Mouse (Mus musculus) kidney, adult 2 months (tissue): Measurements from ENCODE around the gene Dctn1. TPM values are rescaled to one million over a fixed set of nuclear protein-coding genes. Genes with fewer than 3 reads are reported as not detected.

ENCODE experiments used
- DNase-seq: peaks from one replicate; pipeline ENCODE4 v3.0.0; 2021
- H3K27ac ChIP-seq: fragments of 200-500 bp; 2 replicates; pipeline ENCODE4 v1.5.1; 2012; ENCODE audit warnings: low read depth, low read length, control low read depth, inconsistent platforms; ENCODE audit not compliant: insufficient read depth
- H3K27me3 ChIP-seq: fragments of 200-500 bp; replicated peaks from 2 replicates; pipeline ENCODE4 v1.6.1; 2012; ENCODE audit warnings: mild to moderate bottlenecking, moderate library complexity, low read length, inconsistent platforms; ENCODE audit not compliant: control insufficient read depth, insufficient read depth
- H3K36me3 ChIP-seq: fragments of 200-500 bp; 2 replicates; pipeline ENCODE4 v1.6.1; 2012; ENCODE audit warnings: mild to moderate bottlenecking, moderate library complexity, low read length, inconsistent platforms; ENCODE audit not compliant: control insufficient read depth, insufficient read depth
- H3K4me1 ChIP-seq: fragments of 200-500 bp; 2 replicates; pipeline ENCODE4 v1.6.1; 2011; ENCODE audit warnings: low read length; ENCODE audit not compliant: control insufficient read depth, insufficient read depth
- H3K4me3 ChIP-seq: fragments of 200-500 bp; 2 replicates; pipeline ENCODE4 v1.5.1; 2011; ENCODE audit warnings: mild to moderate bottlenecking, low read depth, low read length, control low read depth; ENCODE audit not compliant: insufficient read depth
- CTCF ChIP-seq: fragments of 200-500 bp; conservative IDR thresholded peaks from 2 replicates; pipeline ENCODE4 v1.5.1; 2011; ENCODE audit warnings: low read depth, mild to moderate bottlenecking, control low read depth, low read length, moderate library complexity, mixed read lengths; ENCODE audit not compliant: insufficient read depth, insufficient read length
- POLR2A ChIP-seq: fragments of 200-500 bp; IDR thresholded peaks from one replicate; pipeline ENCODE4 v1.6.1; 2011; ENCODE audit warnings: low read depth, low read length, control low read depth
- WGBS: fragments of 180-500 bp; shearing (Covaris S2); methylation state at CpG from one replicate; pipeline ENCODE4 v1.1.7; 2018; 5-methylcytosine and 5-hydroxymethylcytosine counted together
- polyA plus RNA-seq: library from polyadenylated mRNA; depleted of rRNA; stranded (reverse); fragments of >200 nt; gene quantifications from 2 replicates; pipeline ENCODE4 v1.2.3, GENCODE M21; 2012

Dctn1 gene
- polyA plus RNA-seq, 1 experiment = 93.1 TPM

GRCm38 (mm10) chr6:83119734-83120051 is 46.0 kb upstream of the Dctn1 start:
- 51% methylated on average over 7 of the region's 7 CpGs for WGBS
- no peak for TF ChIP-seq POLR2A
- TF ChIP-seq CTCF = no peak
- no peaks in the 10 kb centered on the region for H3K27me3 ChIP-seq
- no peak overlapping the region for H3K27ac ChIP-seq
- no peak for DNase-seq
- H3K36me3 ChIP-seq = no peaks in the 10 kb centered on the region
- H3K4me3 ChIP-seq = no peak overlapping the region
- peaks cover 13% of the 10 kb centered on the region; the same call in 1 of the 2 replicates for H3K4me1 ChIP-seq

GRCm38 (mm10) chr6:83120930-83121862 is 44.5 kb upstream of the Dctn1 start, which contains the start of gene Wbp1:
Gene Wbp1, minus strand, starts transcription at chr6:83121559.
- Histone ChIP-seq H3K36me3 (no peaks in the 10 kb centered on the region), H3K4me1 (peaks cover 10% of the 10 kb centered on the region; the same call in 1 of the 2 replicates), H3K4me3 (peak within 1 kb of the TSS; percentile 63), H3K27me3 (no peaks in the 10 kb centered on the region), H3K27ac (peak within 1 kb of the TSS; percentile 49)
- peak; percentile 100 for DNase-seq
- no peak for TF ChIP-seq CTCF
- TF ChIP-seq POLR2A = peak; percentile 54
- under 1% methylated on average over 38 of the region's 38 CpGs for WGBS

- peak overlapping the region; percentile 56 for H3K4me3 ChIP-seq
- 4% methylated on average over 52 of the region's 52 CpGs for WGBS
- H3K27me3 ChIP-seq = no peaks in the 10 kb centered on the region
- TF ChIP-seq CTCF (no peak), POLR2A (no peak)
- no peak overlapping the region for H3K27ac ChIP-seq
- H3K4me1 ChIP-seq = peaks cover 5% of the 10 kb centered on the region; the same call in 1 of the 2 replicates
- no peaks in the 10 kb centered on the region for H3K36me3 ChIP-seq
- DNase-seq = no peak
These were observed 43.6 kb upstream of the Dctn1 start for GRCm38 (mm10) chr6:83121863-83122710.

- Histone ChIP-seq H3K27ac (no peak overlapping the region), H3K27me3 (no peaks in the 10 kb centered on the region), H3K4me1 (peaks cover 5% of the 10 kb centered on the region; the same call in 1 of the 2 replicates), H3K4me3 (no peak overlapping the region), H3K36me3 (no peaks in the 10 kb centered on the region)
- DNase-seq = no peak
- TF ChIP-seq CTCF (no peak), POLR2A (no peak)
- WGBS = 87% methylated on average over 5 of the region's 5 CpGs
These were observed 42.8 kb upstream of the Dctn1 start for GRCm38 (mm10) chr6:83122961-83123360.

GRCm38 (mm10) chr6:83124851-83125312 is 40.8 kb upstream of the Dctn1 start:
- WGBS = under 1% methylated on average over 30 of the region's 30 CpGs
- DNase-seq = peak; percentile 96
- TF ChIP-seq POLR2A (peak; percentile 26), CTCF (no peak)

GRCm38 (mm10) chr6:83125331-83125730 is 40.4 kb upstream of the Dctn1 start, which contains the start of gene Ino80b:
Gene Ino80b, minus strand, starts transcription at chr6:83125431.
- no peak for DNase-seq
- no peak for TF ChIP-seq CTCF
- no peak for TF ChIP-seq POLR2A
- 23% methylated on average over 5 of the region's 5 CpGs for WGBS
- Histone ChIP-seq H3K27me3 (no peaks in the 10 kb centered on the region), H3K27ac (0 out of 2 replicates have a peak within 1 kb of the TSS, but pooled peaks have one; percentile 30), H3K4me3 (peak within 1 kb of the TSS; percentile 89), H3K4me1 (no peaks in the 10 kb centered on the region; the same call in 1 of the 2 replicates), H3K36me3 (no peaks in the 10 kb centered on the region)

More at GRCm38 (mm10) chr6:83124851-83125312, 40.8 kb upstream of the Dctn1 start:
- H3K36me3 ChIP-seq = no peaks in the 10 kb centered on the region
- peak overlapping the region; percentile 89 for H3K4me3 ChIP-seq
- 0 out of 2 replicates have a peak overlapping the region, but pooled peaks have one; percentile 30 for H3K27ac ChIP-seq
- no peaks in the 10 kb centered on the region for H3K27me3 ChIP-seq
- H3K4me1 ChIP-seq = peaks cover 4% of the 10 kb centered on the region; the same call in 1 of the 2 replicates
